Mouse (Mus musculus): Measurements from ENCODE around the gene Rerg.
"Not testable (repeated sequence)": the region's sequence is repeated elsewhere in the genome, so short reads cannot be mapped to it uniquely, and the experiment has no call there.

The Rerg gene

GRCm38 (mm10) chr6:137079701-137080100, 90.6 kb downstream of the Rerg start:
- no peak for DNase-seq (ENCODE audit: low read depth, low spot score)

- peak; percentile 17 for DNase-seq (ENCODE audit: low read depth, low spot score)
Observed at GRCm38 (mm10) chr6:137076731-137077130, 93.6 kb downstream of the Rerg start.

- DNase-seq (ENCODE audit: low read depth, low spot score): no peak
Observed at GRCm38 (mm10) chr6:137076225-137076624, 94.1 kb downstream of the Rerg start.

- no peak for DNase-seq (ENCODE audit: low read depth, low spot score)
Observed at GRCm38 (mm10) chr6:137072256-137072655, 98.0 kb downstream of the Rerg start.

- DNase-seq (ENCODE audit: low read depth, low spot score): no peak
Observed at GRCm38 (mm10) chr6:137071466-137071865, 98.8 kb downstream of the Rerg start.

- no peak for DNase-seq (ENCODE audit: low read depth, low spot score)
Observed at GRCm38 (mm10) chr6:137065506-137065905, 104.8 kb downstream of the Rerg start.

GRCm38 (mm10) chr6:137064786-137065185, 105.5 kb downstream of the Rerg start:
- DNase-seq (ENCODE audit: low read depth, low spot score): peak; percentile 46

- peak; percentile 87 for DNase-seq (ENCODE audit: low read depth, low spot score)
Observed at GRCm38 (mm10) chr6:137063239-137063940, 106.9 kb downstream of the Rerg start.

GRCm38 (mm10) chr6:137061880-137062531, 108.3 kb downstream of the Rerg start:
- no peak for DNase-seq (ENCODE audit: low read depth, low spot score)

- DNase-seq (ENCODE audit: low read depth, low spot score): no peak
Observed at GRCm38 (mm10) chr6:137060595-137060994, 109.7 kb downstream of the Rerg start.

GRCm38 (mm10) chr6:137058257-137058656, 112.0 kb downstream of the Rerg start:
- no peak for DNase-seq (ENCODE audit: low read depth, low spot score)

GRCm38 (mm10) chr6:137054073-137054472, 116.2 kb downstream of the Rerg start:
- peak; percentile 21 for DNase-seq (ENCODE audit: low read depth, low spot score)

- peak; percentile 45 for DNase-seq (ENCODE audit: low read depth, low spot score)
Observed at GRCm38 (mm10) chr6:137053464-137053863, 116.8 kb downstream of the Rerg start.

- no peak for DNase-seq (ENCODE audit: low read depth, low spot score)
Observed at GRCm38 (mm10) chr6:137053006-137053405, 117.3 kb downstream of the Rerg start.

GRCm38 (mm10) chr6:137047036-137047435, 123.3 kb downstream of the Rerg start:
- no peak for DNase-seq (ENCODE audit: low read depth, low spot score)

GRCm38 (mm10) chr6:137045011-137045504, 125.2 kb downstream of the Rerg start:
- DNase-seq (ENCODE audit: low read depth, low spot score): peak; percentile 49

GRCm38 (mm10) chr6:137035611-137036395, 134.5 kb downstream of the Rerg start:
- DNase-seq (ENCODE audit: low read depth, low spot score): not testable (repeated sequence)

GRCm38 (mm10) chr6:137030611-137031097, 139.6 kb downstream of the Rerg start:
- no peak for DNase-seq (ENCODE audit: low read depth, low spot score)

GRCm38 (mm10) chr6:137029931-137030610, 140.2 kb downstream of the Rerg start:
- peak; percentile 12 for DNase-seq (ENCODE audit: low read depth, low spot score)

- peak; percentile 51 for DNase-seq (ENCODE audit: low read depth, low spot score)
Observed at GRCm38 (mm10) chr6:137025461-137025860, 144.8 kb downstream of the Rerg start.

- DNase-seq (ENCODE audit: low read depth, low spot score): no peak
Observed at GRCm38 (mm10) chr6:137024541-137024940, 145.8 kb downstream of the Rerg start.

All from brain, adult 2 months (tissue).